Mouse (Mus musculus): ENCODE measurements around the gene Naif1.

- TF ChIP-seq CTCF (IDR thresholded peaks at IDR 0.05; ENCODE audit: borderline replicate concordance, insufficient read depth, low read depth, low read length) (no peak), POLR2A (IDR thresholded peaks at IDR 0.05; ENCODE audit: borderline replicate concordance, insufficient read depth, low read length) (no peak)
These were observed 24.1 kb upstream of the Naif1 start for GRCm38 (mm10) chr2:32426141-32426540.

All from cerebellum, adult 2 months (tissue).